Comparison of ENCODE assay signal across 20 mouse cellular contexts in the genomic region with DNA sequence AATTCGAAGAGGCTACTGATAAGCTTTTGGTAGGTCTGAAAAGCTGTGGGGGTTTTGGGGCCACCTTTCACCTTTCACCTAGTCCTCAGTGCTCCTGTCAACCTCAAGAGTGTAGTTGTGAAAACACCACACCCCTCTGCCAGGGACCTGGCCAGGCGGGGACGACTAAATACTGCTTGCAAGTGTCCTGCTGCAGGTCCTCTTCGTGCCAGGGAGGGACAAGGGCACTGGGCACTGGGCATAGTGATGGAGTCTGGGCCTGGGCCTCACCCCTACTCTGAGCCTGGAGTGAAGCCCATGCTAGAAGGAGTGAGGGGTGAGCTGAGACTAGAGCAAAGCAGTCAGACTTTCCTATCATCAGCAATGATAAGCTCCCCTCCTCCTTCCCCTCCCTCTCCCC.
"Had no signal": no experiment of that assay in that cellular context is flagged by ENCODE, and none has a peak within 500 bp of the region (broad histone marks: within the 10 kb centered on the region; RNA-seq: fewer than 3 reads in every experiment).

No protein-coding gene starts in this region.

- DNase-seq: liver, postnatal 0 days; lung, adult 2 months; lung, postnatal 14 days; lung, postnatal 36 days; right cerebral cortex, postnatal 14 days; thymus, adult 2 months; thymus, postnatal 25 days; thymus, postnatal 4 days had no signal

- H3K4me2 ChIP-seq: lung, embryonic 15.5 days; midbrain, embryonic 11.5 days; midbrain, embryonic 13.5 days; midbrain, embryonic 15.5 days; neural tube, embryonic 13.5 days; neural tube, embryonic 15.5 days; stomach, embryonic 15.5 days had no signal

- H3K4me1 ChIP-seq: lung, embryonic 15.5 days; midbrain, embryonic 13.5 days; midbrain, embryonic 15.5 days; neural tube, embryonic 13.5 days; neural tube, embryonic 15.5 days; stomach, embryonic 15.5 days had no signal

- H3K4me3 ChIP-seq: lung, embryonic 15.5 days; megakaryocyte, embryonic 14.5 days; midbrain, embryonic 13.5 days; midbrain, embryonic 15.5 days; myocyte; neural tube, embryonic 13.5 days; neural tube, embryonic 15.5 days; stomach, embryonic 15.5 days had no signal

- ATAC-seq: liver, postnatal 0 days; lung, postnatal 0 days; midbrain, embryonic 13.5 days; midbrain, embryonic 15.5 days had no signal

- H3K9me3 ChIP-seq: lung, embryonic 15.5 days; megakaryocyte, embryonic 14.5 days; midbrain, embryonic 13.5 days; midbrain, embryonic 15.5 days; neural tube, embryonic 13.5 days; neural tube, embryonic 15.5 days; stomach, embryonic 15.5 days had no signal

- H3K27me3 ChIP-seq: lung, embryonic 15.5 days; midbrain, embryonic 13.5 days; midbrain, embryonic 15.5 days; neural tube, embryonic 13.5 days; neural tube, embryonic 15.5 days; stomach, embryonic 15.5 days had no signal

- H3K27ac ChIP-seq: lung, embryonic 15.5 days; macrophage; midbrain, embryonic 13.5 days; midbrain, embryonic 15.5 days; neural tube, embryonic 13.5 days; neural tube, embryonic 15.5 days; stomach, embryonic 15.5 days; stomach, postnatal 0 days had no signal

- H3K36me3 ChIP-seq: lung, embryonic 15.5 days; midbrain, embryonic 13.5 days; midbrain, embryonic 15.5 days; neural tube, embryonic 13.5 days; neural tube, embryonic 15.5 days; stomach, embryonic 15.5 days had no signal

- H3K9ac ChIP-seq: liver, postnatal 0 days; lung, embryonic 15.5 days; midbrain, embryonic 13.5 days; midbrain, embryonic 15.5 days; neural tube, embryonic 13.5 days; neural tube, embryonic 15.5 days; stomach, embryonic 15.5 days had no signal
